Mouse (Mus musculus) forebrain, embryonic 10.5 days (tissue): ENCODE measurements around the gene Gm5460. TPM values are rescaled to one million over a fixed set of nuclear protein-coding genes. Genes with fewer than 3 reads are reported as not detected.

Source experiments
- DNase-seq: peaks from one replicate; pipeline ENCODE4 v3.0.0-alpha.2; 2017; ENCODE audit warnings: low spot score; ENCODE audit errors: extremely low spot score
- H3K27ac ChIP-seq: fragments of 300-500 bp; sonication (generic); 2 replicates; pipeline ENCODE4 v1.5.1; 2016; ENCODE audit warnings: mild to moderate bottlenecking
- H3K27me3 ChIP-seq: fragments of 300-500 bp; sonication (generic); 2 replicates; pipeline ENCODE4 v1.6.1; 2016; ENCODE audit warnings: mild to moderate bottlenecking; ENCODE audit not compliant: poor library complexity, severe bottlenecking
- H3K36me3 ChIP-seq: fragments of 300-500 bp; sonication (generic); replicated peaks from 2 replicates; pipeline ENCODE4 v1.6.1; 2016; ENCODE audit warnings: mild to moderate bottlenecking, moderate library complexity
- H3K4me1 ChIP-seq: fragments of 300-500 bp; sonication (generic); 2 replicates; pipeline ENCODE4 v1.6.1; 2016
- H3K4me3 ChIP-seq: fragments of 300-500 bp; sonication (generic); 2 replicates; pipeline ENCODE4 v1.5.1; 2016; ENCODE audit warnings: mild to moderate bottlenecking, moderate library complexity
- H3K9me3 ChIP-seq: fragments of 300-500 bp; sonication (generic); 2 replicates; pipeline ENCODE4 v1.6.1; 2016; ENCODE audit warnings: mild to moderate bottlenecking, moderate library complexity
- WGBS: fragments of 180-500 bp; shearing (Covaris S2); methylation state at CpG from one replicate; pipeline ENCODE4 v1.1.7; 2016; 5-methylcytosine and 5-hydroxymethylcytosine counted together
- polyA plus RNA-seq: library from polyadenylated mRNA; unstranded; fragments of >200 nt; fragmentation: Nextera tagmentation; extraction: Ambion mirVana; gene quantifications from 2 replicates; pipeline ENCODE4 v1.2.1, GENCODE M21; 2016

Gene Gm5460
- polyA plus RNA-seq, 1 experiment from 2014 or later, result not detected

GRCm38 (mm10) chr14:34015063-34015462 is 1.5 kb upstream of the Gm5460 start, which contains the start of gene Gm30083:
Gene Gm30083, minus strand, starts transcription at chr14:34015182.
- H3K4me3 ChIP-seq, result no peak within 1 kb of the TSS
- no peaks in the 10 kb centered on the region for H3K27me3 ChIP-seq
- H3K36me3 ChIP-seq, result no peaks in the 10 kb centered on the region
- H3K4me1 ChIP-seq, result no peaks in the 10 kb centered on the region
- no peak for DNase-seq
- H3K9me3 ChIP-seq, result 0 out of 2 replicates have a peak, but pooled peaks cover 3% of the 10 kb centered on the region
- 88% methylated on average over 3 of the region's 3 CpGs for WGBS
- no peak within 1 kb of the TSS for H3K27ac ChIP-seq

- Histone ChIP-seq H3K27ac (no peak overlapping the region), H3K36me3 (no peaks in the 10 kb centered on the region), H3K27me3 (no peaks in the 10 kb centered on the region), H3K9me3 (no peaks in the 10 kb centered on the region), H3K4me1 (no peaks in the 10 kb centered on the region), H3K4me3 (no peak overlapping the region)
- DNase-seq, result no peak
- 88% methylated on average over 2 of the region's 2 CpGs for WGBS
These were observed 380 bp downstream of the Gm5460 start for GRCm38 (mm10) chr14:34016938-34017337.

GRCm38 (mm10) chr14:34026710-34027109 is 10.2 kb downstream of the Gm5460 start:
- DNase-seq, result no peak
- Histone ChIP-seq H3K36me3 (no peaks in the 10 kb centered on the region), H3K27ac (no peak overlapping the region), H3K4me1 (no peaks in the 10 kb centered on the region), H3K27me3 (no peaks in the 10 kb centered on the region), H3K4me3 (no peak overlapping the region), H3K9me3 (peaks cover 7% of the 10 kb centered on the region; the same call in 1 of the 2 replicates)
- 84% methylated on average over 2 of the region's 2 CpGs for WGBS

- no peaks in the 10 kb centered on the region for H3K27me3 ChIP-seq
- no peak overlapping the region for H3K27ac ChIP-seq
- no peaks in the 10 kb centered on the region for H3K36me3 ChIP-seq
- 91% methylated on average over 8 of the region's 8 CpGs for WGBS
- no peak overlapping the region for H3K4me3 ChIP-seq
- no peaks in the 10 kb centered on the region for H3K4me1 ChIP-seq
- no peak for DNase-seq
- no peaks in the 10 kb centered on the region for H3K9me3 ChIP-seq
These were observed 17.5 kb downstream of the Gm5460 start for GRCm38 (mm10) chr14:34033841-34034610.

GRCm38 (mm10) chr14:34041241-34041640 is 24.7 kb downstream of the Gm5460 start:
- Histone ChIP-seq H3K36me3 (no peaks in the 10 kb centered on the region), H3K4me3 (no peak overlapping the region), H3K27me3 (no peaks in the 10 kb centered on the region), H3K4me1 (no peaks in the 10 kb centered on the region), H3K9me3 (no peaks in the 10 kb centered on the region), H3K27ac (no peak overlapping the region)
- DNase-seq, result no peak
- 83% methylated on average over 4 of the region's 4 CpGs for WGBS

- Histone ChIP-seq H3K4me1 (no peaks in the 10 kb centered on the region), H3K27ac (no peak overlapping the region), H3K36me3 (no peaks in the 10 kb centered on the region), H3K9me3 (no peaks in the 10 kb centered on the region), H3K27me3 (no peaks in the 10 kb centered on the region), H3K4me3 (no peak overlapping the region)
- WGBS, result 77% methylated on average over 3 of the region's 3 CpGs
- no peak for DNase-seq
These were observed 26.8 kb downstream of the Gm5460 start for GRCm38 (mm10) chr14:34043341-34043740.

GRCm38 (mm10) chr14:34050101-34050779 is 33.7 kb downstream of the Gm5460 start:
- 77% methylated on average over 5 of the region's 5 CpGs for WGBS
- Histone ChIP-seq H3K4me3 (no peak overlapping the region), H3K36me3 (no peaks in the 10 kb centered on the region), H3K27me3 (no peaks in the 10 kb centered on the region), H3K9me3 (no peaks in the 10 kb centered on the region), H3K4me1 (no peaks in the 10 kb centered on the region), H3K27ac (no peak overlapping the region)
- no peak for DNase-seq

- no peaks in the 10 kb centered on the region for H3K27me3 ChIP-seq
- no peak within 1 kb of the TSS for H3K4me3 ChIP-seq
- H3K9me3 ChIP-seq, result no peaks in the 10 kb centered on the region
- 94% methylated on average over 6 of the region's 6 CpGs for WGBS
- no peaks in the 10 kb centered on the region for H3K36me3 ChIP-seq
- no peaks in the 10 kb centered on the region for H3K4me1 ChIP-seq
- no peak within 1 kb of the TSS for H3K27ac ChIP-seq
- no peak for DNase-seq
These were observed 36.0 kb downstream of the Gm5460 start, which contains the start of gene Antxrl for GRCm38 (mm10) chr14:34052516-34052915. Gene Antxrl, plus strand, starts transcription at chr14:34052707.

- 60% methylated on average over 6 of the region's 6 CpGs for WGBS
- no peaks in the 10 kb centered on the region for H3K36me3 ChIP-seq
- H3K4me1 ChIP-seq, result peaks cover 7% of the 10 kb centered on the region
- DNase-seq, result no peak
- no peaks in the 10 kb centered on the region for H3K27me3 ChIP-seq
- no peak overlapping the region for H3K27ac ChIP-seq
- no peak overlapping the region for H3K4me3 ChIP-seq
- no peaks in the 10 kb centered on the region for H3K9me3 ChIP-seq
These were observed 55.1 kb downstream of the Gm5460 start for GRCm38 (mm10) chr14:34071665-34072064.

GRCm38 (mm10) chr14:34075346-34075745 is 58.8 kb downstream of the Gm5460 start:
- WGBS, result 58% methylated on average over 4 of the region's 4 CpGs
- H3K9me3 ChIP-seq, result no peaks in the 10 kb centered on the region
- no peaks in the 10 kb centered on the region for H3K4me1 ChIP-seq
- no peaks in the 10 kb centered on the region for H3K36me3 ChIP-seq
- H3K27me3 ChIP-seq, result 0 out of 2 replicates have a peak, but pooled peaks cover 4% of the 10 kb centered on the region
- DNase-seq, result no peak
- H3K4me3 ChIP-seq, result no peak overlapping the region
- H3K27ac ChIP-seq, result no peak overlapping the region

GRCm38 (mm10) chr14:34077222-34077621 is 60.7 kb downstream of the Gm5460 start:
- no peaks in the 10 kb centered on the region; the same call in 1 of the 2 replicates for H3K4me1 ChIP-seq
- no peaks in the 10 kb centered on the region for H3K9me3 ChIP-seq
- H3K27me3 ChIP-seq, result peaks cover 12% of the 10 kb centered on the region; the same call in 1 of the 2 replicates
- H3K36me3 ChIP-seq, result no peaks in the 10 kb centered on the region
- no peak overlapping the region for H3K4me3 ChIP-seq
- no peak for DNase-seq
- H3K27ac ChIP-seq, result no peak overlapping the region
- 74% methylated on average over 5 of the region's 5 CpGs for WGBS

GRCm38 (mm10) chr14:34078293-34078692 is 61.7 kb downstream of the Gm5460 start:
- H3K36me3 ChIP-seq, result no peaks in the 10 kb centered on the region
- no peaks in the 10 kb centered on the region; the same call in 1 of the 2 replicates for H3K4me1 ChIP-seq
- no peaks in the 10 kb centered on the region for H3K9me3 ChIP-seq
- H3K27ac ChIP-seq, result no peak overlapping the region
- no peak for DNase-seq
- WGBS, result 83% methylated on average over 4 of the region's 4 CpGs
- peaks cover 12% of the 10 kb centered on the region; the same call in 1 of the 2 replicates for H3K27me3 ChIP-seq
- no peak overlapping the region for H3K4me3 ChIP-seq
